Mouse (Mus musculus): ENCODE results near the gene Apol9b. TPM values are rescaled to one million over a fixed set of nuclear protein-coding genes. Genes with fewer than 3 reads are reported as not detected.

Gene Apol9b
- total and polyA plus RNA-seq, 2 experiments, result 148 to 174 TPM

DNA sequence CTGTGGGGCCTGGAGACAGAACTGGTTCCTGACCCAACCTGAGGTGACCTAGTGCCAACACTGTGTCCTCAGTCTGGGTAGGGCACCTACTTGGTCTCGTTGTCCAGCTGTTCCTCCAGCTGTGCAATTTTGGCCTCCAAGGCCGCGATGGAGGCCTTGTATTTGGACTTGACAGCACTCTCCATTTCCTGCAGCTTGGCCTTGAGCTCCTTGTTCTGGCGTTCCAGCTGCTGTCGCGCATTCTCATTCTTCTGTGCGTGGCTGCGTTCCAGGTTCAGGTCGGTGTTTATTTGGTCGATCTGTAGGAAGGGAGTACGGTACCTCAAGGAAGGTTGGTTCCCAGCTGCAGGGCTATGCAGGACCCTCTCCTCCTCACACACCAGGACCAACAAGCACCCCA is 34.9 kb downstream of the Apol9b start:
- H3K27me3 ChIP-seq (ENCODE audit: control insufficient read depth, insufficient read depth, low read length), result no peaks in the 10 kb centered on the region
- H3K4me3 ChIP-seq (ENCODE audit: insufficient read depth, low read depth, low read length), result no peak overlapping the region
- DNase-seq (ENCODE audit: extremely low read depth, low read depth, low spot score), result no peak
- no peaks in the 10 kb centered on the region for H3K79me2 ChIP-seq (ENCODE audit: control insufficient read depth, insufficient read depth, low read length)
- H3K9ac ChIP-seq (ENCODE audit: low read depth, low read length), result no peak overlapping the region
- H3K36me3 ChIP-seq (ENCODE audit: control insufficient read depth, insufficient read depth, low read length), result peaks cover 58% of the 10 kb centered on the region
- WGBS, result 79% methylated on average over 11 of the region's 11 CpGs
- TF ChIP-seq POLR2A (IDR thresholded peaks at IDR 0.05; ENCODE audit: extremely low read depth, insufficient read depth, low read length) (no peak), CTCF (IDR thresholded peaks at IDR 0.05; ENCODE audit: low read depth, low read length) (no peak)
- H3K4me1 ChIP-seq (ENCODE audit: control insufficient read depth, insufficient read depth, low read length), result no peaks in the 10 kb centered on the region
- 0 out of 2 replicates have a peak overlapping the region, but pooled peaks have one; percentile 11 for H3K27ac ChIP-seq (replicated peaks; ENCODE audit: insufficient read depth, low read depth, low read length)

DNA sequence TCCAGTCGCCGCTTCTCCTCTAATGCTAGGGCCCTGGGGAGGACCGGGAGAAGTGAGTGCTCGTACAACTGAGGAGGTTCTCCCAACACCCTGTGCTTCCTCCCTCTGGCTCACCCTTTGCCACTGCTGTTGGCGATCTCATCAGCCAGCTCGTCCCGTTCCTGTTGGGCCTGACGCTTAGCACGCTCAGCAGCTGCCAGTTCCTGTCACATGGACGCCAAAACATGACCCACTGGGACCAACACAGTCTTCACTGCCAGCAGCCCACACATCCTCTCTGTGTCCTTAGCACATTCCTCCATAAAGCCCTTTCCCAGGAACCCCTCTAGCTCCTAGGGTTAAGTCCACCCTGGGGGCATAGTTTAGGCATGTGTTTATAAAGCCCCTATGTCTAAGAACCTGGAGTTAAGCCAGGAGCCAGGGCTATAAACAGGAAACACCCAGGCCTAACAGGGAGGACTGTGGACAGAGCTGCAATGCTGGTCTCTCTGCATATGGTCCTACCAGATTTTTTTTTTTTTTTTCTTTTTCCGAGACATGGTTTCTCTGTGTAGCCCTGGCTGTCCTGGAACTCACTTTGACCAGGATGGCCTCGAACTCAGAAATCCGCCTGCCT is 35.7 kb downstream of the Apol9b start:
- TF ChIP-seq POLR2A (IDR thresholded peaks at IDR 0.05; ENCODE audit: extremely low read depth, insufficient read depth, low read length), result no peak
- TF ChIP-seq CTCF (IDR thresholded peaks at IDR 0.05; ENCODE audit: low read depth, low read length), result no peak
- Histone ChIP-seq H3K4me3 (ENCODE audit: insufficient read depth, low read depth, low read length) (no peak overlapping the region), H3K36me3 (ENCODE audit: control insufficient read depth, insufficient read depth, low read length) (peaks cover 65% of the 10 kb centered on the region), H3K9ac (ENCODE audit: low read depth, low read length) (no peak overlapping the region), H3K4me1 (ENCODE audit: control insufficient read depth, insufficient read depth, low read length) (no peaks in the 10 kb centered on the region), H3K79me2 (ENCODE audit: control insufficient read depth, insufficient read depth, low read length) (no peaks in the 10 kb centered on the region), H3K27ac (replicated peaks; ENCODE audit: insufficient read depth, low read depth, low read length) (peak overlapping the region; percentile 51), H3K27me3 (ENCODE audit: control insufficient read depth, insufficient read depth, low read length) (no peaks in the 10 kb centered on the region)
- 86% methylated on average over 13 of the region's 13 CpGs for WGBS
- DNase-seq (ENCODE audit: extremely low read depth, low read depth, low spot score), result peak; percentile 44

DNA sequence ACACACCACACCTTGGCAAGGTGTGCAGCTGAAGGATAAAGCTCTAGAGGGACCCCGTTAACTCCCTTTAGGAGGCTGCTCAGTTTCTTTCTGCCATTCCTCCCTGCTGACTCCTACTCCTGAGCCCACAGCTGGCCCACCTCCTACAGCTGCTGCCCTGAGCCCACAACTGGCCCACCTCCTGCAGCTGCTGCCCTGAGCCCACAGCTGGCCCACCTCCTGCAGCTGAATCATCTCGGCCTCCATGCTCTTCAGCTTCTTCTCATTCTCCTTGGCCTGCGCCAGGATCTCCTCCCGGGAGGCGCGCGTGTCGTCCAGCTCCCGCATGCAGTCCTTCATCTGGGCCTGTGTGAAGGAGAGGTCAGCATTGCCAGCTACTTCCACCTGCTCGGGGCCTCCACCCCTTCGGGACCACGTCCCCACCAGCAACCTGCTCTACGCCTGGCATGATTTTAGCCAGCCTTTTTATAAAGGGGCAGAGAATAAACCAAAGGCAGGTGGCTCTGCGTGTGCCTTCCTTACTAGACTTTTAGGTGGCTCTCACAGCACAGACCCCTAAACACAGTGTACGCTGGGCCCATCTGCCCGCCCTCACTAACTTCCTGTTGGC is 36.8 kb downstream of the Apol9b start:
- no peaks in the 10 kb centered on the region for H3K27me3 ChIP-seq (ENCODE audit: control insufficient read depth, insufficient read depth, low read length)
- H3K36me3 ChIP-seq (ENCODE audit: control insufficient read depth, insufficient read depth, low read length), result peaks cover 75% of the 10 kb centered on the region
- no peak overlapping the region; the same call in 1 of the 2 replicates for H3K27ac ChIP-seq (replicated peaks; ENCODE audit: insufficient read depth, low read depth, low read length)
- no peak for DNase-seq (ENCODE audit: extremely low read depth, low read depth, low spot score)
- TF ChIP-seq CTCF (IDR thresholded peaks at IDR 0.05; ENCODE audit: low read depth, low read length), result no peak
- TF ChIP-seq POLR2A (IDR thresholded peaks at IDR 0.05; ENCODE audit: extremely low read depth, insufficient read depth, low read length), result no peak
- 91% methylated on average over 16 of the region's 16 CpGs for WGBS
- no peak overlapping the region for H3K4me3 ChIP-seq (ENCODE audit: insufficient read depth, low read depth, low read length)
- no peaks in the 10 kb centered on the region; the same call in 1 of the 2 replicates for H3K4me1 ChIP-seq (ENCODE audit: control insufficient read depth, insufficient read depth, low read length)
- H3K9ac ChIP-seq (ENCODE audit: low read depth, low read length), result no peak overlapping the region
- H3K79me2 ChIP-seq (ENCODE audit: control insufficient read depth, insufficient read depth, low read length), result no peaks in the 10 kb centered on the region

- Histone ChIP-seq H3K27me3 (ENCODE audit: control insufficient read depth, insufficient read depth, low read length) (no peaks in the 10 kb centered on the region), H3K4me3 (ENCODE audit: insufficient read depth, low read depth, low read length) (no peak overlapping the region), H3K36me3 (ENCODE audit: control insufficient read depth, insufficient read depth, low read length) (peaks cover 75% of the 10 kb centered on the region), H3K9ac (ENCODE audit: low read depth, low read length) (no peak overlapping the region), H3K27ac (replicated peaks; ENCODE audit: insufficient read depth, low read depth, low read length) (no peak overlapping the region), H3K79me2 (ENCODE audit: control insufficient read depth, insufficient read depth, low read length) (no peaks in the 10 kb centered on the region), H3K4me1 (ENCODE audit: control insufficient read depth, insufficient read depth, low read length) (no peaks in the 10 kb centered on the region; the same call in 1 of the 2 replicates)
- WGBS, result 92% methylated on average over 11 of the region's 11 CpGs
- no peak for DNase-seq (ENCODE audit: extremely low read depth, low read depth, low spot score)
- TF ChIP-seq POLR2A (IDR thresholded peaks at IDR 0.05; ENCODE audit: extremely low read depth, insufficient read depth, low read length) (no peak), CTCF (IDR thresholded peaks at IDR 0.05; ENCODE audit: low read depth, low read length) (no peak)
These were observed 38.1 kb downstream of the Apol9b start for GRCm38 (mm10) chr15:77766981-77767380.

- TF ChIP-seq CTCF (IDR thresholded peaks at IDR 0.05; ENCODE audit: low read depth, low read length) (no peak), POLR2A (IDR thresholded peaks at IDR 0.05; ENCODE audit: extremely low read depth, insufficient read depth, low read length) (no peak)
These were observed 41.5 kb downstream of the Apol9b start for GRCm38 (mm10) chr15:77770341-77770740.

DNA sequence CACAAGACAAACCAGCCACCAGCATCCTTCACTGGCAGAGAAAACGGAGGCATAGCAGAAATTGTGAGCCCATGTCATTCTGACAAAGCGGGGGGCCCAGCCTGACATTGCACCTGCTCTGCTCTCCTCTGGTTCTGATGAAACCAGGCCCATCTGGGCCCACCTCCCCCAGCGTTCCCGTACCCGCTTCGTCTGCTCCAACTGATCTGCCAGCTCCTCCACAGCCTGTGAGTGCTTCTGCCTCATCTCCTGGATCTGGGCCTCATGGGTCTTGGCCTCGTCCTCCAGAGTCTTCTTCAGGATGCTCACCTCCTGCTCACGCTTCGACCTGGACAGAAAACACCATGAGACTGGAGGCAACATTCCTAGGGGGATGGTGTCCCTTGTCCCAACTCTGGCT is 42.1 kb downstream of the Apol9b start:
- no peak for DNase-seq (ENCODE audit: extremely low read depth, low read depth, low spot score)
- H3K9ac ChIP-seq (ENCODE audit: low read depth, low read length), result no peak overlapping the region
- peaks cover 75% of the 10 kb centered on the region for H3K36me3 ChIP-seq (ENCODE audit: control insufficient read depth, insufficient read depth, low read length)
- H3K27me3 ChIP-seq (ENCODE audit: control insufficient read depth, insufficient read depth, low read length), result no peaks in the 10 kb centered on the region
- TF ChIP-seq POLR2A (IDR thresholded peaks at IDR 0.05; ENCODE audit: extremely low read depth, insufficient read depth, low read length) (no peak), CTCF (IDR thresholded peaks at IDR 0.05; ENCODE audit: low read depth, low read length) (no peak)
- no peak overlapping the region for H3K27ac ChIP-seq (replicated peaks; ENCODE audit: insufficient read depth, low read depth, low read length)
- WGBS, result 96% methylated on average over 9 of the region's 9 CpGs
- H3K79me2 ChIP-seq (ENCODE audit: control insufficient read depth, insufficient read depth, low read length), result no peaks in the 10 kb centered on the region
- H3K4me1 ChIP-seq (ENCODE audit: control insufficient read depth, insufficient read depth, low read length), result no peaks in the 10 kb centered on the region; the same call in 1 of the 2 replicates
- no peak overlapping the region for H3K4me3 ChIP-seq (ENCODE audit: insufficient read depth, low read depth, low read length)

More at GRCm38 (mm10) chr15:77770341-77770740, 41.5 kb downstream of the Apol9b start:
- DNase-seq (ENCODE audit: extremely low read depth, low read depth, low spot score), result peak; percentile 81
- peaks cover 76% of the 10 kb centered on the region for H3K36me3 ChIP-seq (ENCODE audit: control insufficient read depth, insufficient read depth, low read length)
- H3K79me2 ChIP-seq (ENCODE audit: control insufficient read depth, insufficient read depth, low read length), result no peaks in the 10 kb centered on the region
- H3K9ac ChIP-seq (ENCODE audit: low read depth, low read length), result no peak overlapping the region
- H3K27ac ChIP-seq (replicated peaks; ENCODE audit: insufficient read depth, low read depth, low read length), result no peak overlapping the region; the same call in 1 of the 2 replicates
- no peaks in the 10 kb centered on the region; the same call in 1 of the 2 replicates for H3K4me1 ChIP-seq (ENCODE audit: control insufficient read depth, insufficient read depth, low read length)
- no peaks in the 10 kb centered on the region for H3K27me3 ChIP-seq (ENCODE audit: control insufficient read depth, insufficient read depth, low read length)
- no peak overlapping the region for H3K4me3 ChIP-seq (ENCODE audit: insufficient read depth, low read depth, low read length)
- WGBS, result 39% methylated on average over 5 of the region's 5 CpGs

Data from liver, adult 2 months (tissue).